Mouse (Mus musculus): ENCODE results near the gene Dand5. TPM values are rescaled to one million over a fixed set of nuclear protein-coding genes. Genes with fewer than 3 reads are reported as not detected.
A peak's percentile ranks its signal among the peaks of the same experiment; 100 is the strongest.

The Dand5 gene
- polyA plus RNA-seq, 1 experiment, result 2.2 TPM

- WGBS, result 90% methylated on average over 11 of the region's 11 CpGs
- TF ChIP-seq POLR2A (IDR thresholded peaks at IDR 0.05; ENCODE audit: borderline replicate concordance, control insufficient read depth, low read depth, low read length), result no peak
- no peak for TF ChIP-seq CTCF (IDR thresholded peaks at IDR 0.05; ENCODE audit: control insufficient read depth, insufficient read depth, low read length)
Observed at GRCm38 (mm10) chr8:84814240-84814554, 8.4 kb downstream of the Dand5 start.

GRCm38 (mm10) chr8:84813830-84814229 lies 8.8 kb downstream of the Dand5 start:
- TF ChIP-seq CTCF (IDR thresholded peaks at IDR 0.05; ENCODE audit: control insufficient read depth, insufficient read depth, low read length) (no peak), POLR2A (IDR thresholded peaks at IDR 0.05; ENCODE audit: borderline replicate concordance, control insufficient read depth, low read depth, low read length) (no peak)
- Histone ChIP-seq H3K4me3 (replicated peaks; ENCODE audit: control insufficient read depth, low read depth, low read length) (no peak overlapping the region), H3K4me1 (ENCODE audit: control insufficient read depth, insufficient read depth, low read length) (no peaks in the 10 kb centered on the region; the same call in 1 of the 2 replicates), H3K27ac (ENCODE audit: control insufficient read depth, insufficient read depth, low read depth, low read length, poor library complexity) (no peak overlapping the region)
- 71% methylated on average over 3 of the region's 3 CpGs for WGBS

More at GRCm38 (mm10) chr8:84814240-84814554, 8.4 kb downstream of the Dand5 start:
- no peak overlapping the region for H3K27ac ChIP-seq (ENCODE audit: control insufficient read depth, insufficient read depth, low read depth, low read length, poor library complexity)
- no peaks in the 10 kb centered on the region; the same call in 1 of the 2 replicates for H3K4me1 ChIP-seq (ENCODE audit: control insufficient read depth, insufficient read depth, low read length)
- no peak overlapping the region for H3K4me3 ChIP-seq (replicated peaks; ENCODE audit: control insufficient read depth, low read depth, low read length)

- TF ChIP-seq POLR2A (IDR thresholded peaks at IDR 0.05; ENCODE audit: borderline replicate concordance, control insufficient read depth, low read depth, low read length) (no peak), CTCF (IDR thresholded peaks at IDR 0.05; ENCODE audit: control insufficient read depth, insufficient read depth, low read length) (peak; percentile 77)
- H3K4me1 ChIP-seq (ENCODE audit: control insufficient read depth, insufficient read depth, low read length), result no peaks in the 10 kb centered on the region; the same call in 1 of the 2 replicates
- H3K4me3 ChIP-seq (replicated peaks; ENCODE audit: control insufficient read depth, low read depth, low read length), result no peak overlapping the region
- 3% methylated on average over 5 of the region's 5 CpGs for WGBS
- no peak overlapping the region for H3K27ac ChIP-seq (ENCODE audit: control insufficient read depth, insufficient read depth, low read depth, low read length, poor library complexity)
Observed at GRCm38 (mm10) chr8:84813059-84813458, 9.6 kb downstream of the Dand5 start.

- Histone ChIP-seq H3K4me3 (replicated peaks; ENCODE audit: control insufficient read depth, low read depth, low read length) (no peak overlapping the region), H3K4me1 (ENCODE audit: control insufficient read depth, insufficient read depth, low read length) (no peaks in the 10 kb centered on the region; the same call in 1 of the 2 replicates), H3K27ac (ENCODE audit: control insufficient read depth, insufficient read depth, low read depth, low read length, poor library complexity) (no peak overlapping the region)
- WGBS, result 48% methylated on average over 10 of the region's 10 CpGs
- TF ChIP-seq POLR2A (IDR thresholded peaks at IDR 0.05; ENCODE audit: borderline replicate concordance, control insufficient read depth, low read depth, low read length), result no peak
- TF ChIP-seq CTCF (IDR thresholded peaks at IDR 0.05; ENCODE audit: control insufficient read depth, insufficient read depth, low read length), result no peak
Observed at GRCm38 (mm10) chr8:84811303-84811702, 11.3 kb downstream of the Dand5 start.

DNA sequence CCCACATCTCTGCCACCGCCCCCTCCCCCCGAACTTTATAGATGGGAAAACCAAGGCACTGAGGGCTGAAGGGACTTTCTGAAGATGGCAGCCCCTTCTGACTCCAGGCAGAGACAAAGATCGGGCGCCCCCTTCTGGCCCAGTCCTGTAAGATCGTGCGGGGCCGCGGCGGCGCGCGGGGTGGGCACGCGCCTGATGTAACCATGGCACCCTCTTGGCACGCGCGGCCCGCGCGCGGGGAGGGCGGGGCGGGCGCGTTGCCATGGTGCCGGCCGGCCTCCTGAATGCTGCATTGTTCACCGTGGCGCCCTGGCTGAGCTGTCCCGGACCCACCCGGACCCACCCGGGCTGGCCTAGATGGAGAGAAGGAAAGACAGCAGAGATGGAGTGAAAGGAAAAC lies 11.7 kb downstream of the Dand5 start:
- TF ChIP-seq POLR2A (IDR thresholded peaks at IDR 0.05; ENCODE audit: borderline replicate concordance, control insufficient read depth, low read depth, low read length), result no peak
- TF ChIP-seq CTCF (IDR thresholded peaks at IDR 0.05; ENCODE audit: control insufficient read depth, insufficient read depth, low read length), result peak; percentile 64; the same call in 1 of the 2 replicates

GRCm38 (mm10) chr8:84809941-84810280 lies 12.7 kb downstream of the Dand5 start:
- Histone ChIP-seq H3K4me3 (replicated peaks; ENCODE audit: control insufficient read depth, low read depth, low read length) (no peak overlapping the region), H3K27ac (ENCODE audit: control insufficient read depth, insufficient read depth, low read depth, low read length, poor library complexity) (no peak overlapping the region), H3K4me1 (ENCODE audit: control insufficient read depth, insufficient read depth, low read length) (no peaks in the 10 kb centered on the region)
- TF ChIP-seq CTCF (IDR thresholded peaks at IDR 0.05; ENCODE audit: control insufficient read depth, insufficient read depth, low read length), result no peak
- WGBS, result 90% methylated on average over 5 of the region's 5 CpGs

More for the DNA sequence above, 11.7 kb downstream of the Dand5 start:
- 2% methylated on average over 32 of the region's 32 CpGs for WGBS
- no peak overlapping the region for H3K27ac ChIP-seq (ENCODE audit: control insufficient read depth, insufficient read depth, low read depth, low read length, poor library complexity)
- no peak overlapping the region for H3K4me3 ChIP-seq (replicated peaks; ENCODE audit: control insufficient read depth, low read depth, low read length)
- H3K4me1 ChIP-seq (ENCODE audit: control insufficient read depth, insufficient read depth, low read length), result no peaks in the 10 kb centered on the region; the same call in 1 of the 2 replicates

- 81% methylated on average over 12 of the region's 12 CpGs for WGBS
- TF ChIP-seq CTCF (IDR thresholded peaks at IDR 0.05; ENCODE audit: control insufficient read depth, insufficient read depth, low read length) (no peak), POLR2A (IDR thresholded peaks at IDR 0.05; ENCODE audit: borderline replicate concordance, control insufficient read depth, low read depth, low read length) (no peak)
Observed at GRCm38 (mm10) chr8:84809109-84809940, 13.3 kb downstream of the Dand5 start.

GRCm38 (mm10) chr8:84806031-84806430 lies 16.6 kb downstream of the Dand5 start:
- no peak for TF ChIP-seq CTCF (IDR thresholded peaks at IDR 0.05; ENCODE audit: control insufficient read depth, insufficient read depth, low read length)
- TF ChIP-seq POLR2A (IDR thresholded peaks at IDR 0.05; ENCODE audit: borderline replicate concordance, control insufficient read depth, low read depth, low read length), result no peak
- WGBS, result 97% methylated on average over 5 of the region's 5 CpGs

More at GRCm38 (mm10) chr8:84809109-84809940, 13.3 kb downstream of the Dand5 start:
- Histone ChIP-seq H3K4me1 (ENCODE audit: control insufficient read depth, insufficient read depth, low read length) (no peaks in the 10 kb centered on the region), H3K4me3 (replicated peaks; ENCODE audit: control insufficient read depth, low read depth, low read length) (no peak overlapping the region), H3K27ac (ENCODE audit: control insufficient read depth, insufficient read depth, low read depth, low read length, poor library complexity) (no peak overlapping the region)

More at GRCm38 (mm10) chr8:84806031-84806430, 16.6 kb downstream of the Dand5 start:
- no peaks in the 10 kb centered on the region for H3K4me1 ChIP-seq (ENCODE audit: control insufficient read depth, insufficient read depth, low read length)
- H3K27ac ChIP-seq (ENCODE audit: control insufficient read depth, insufficient read depth, low read depth, low read length, poor library complexity), result no peak overlapping the region
- H3K4me3 ChIP-seq (replicated peaks; ENCODE audit: control insufficient read depth, low read depth, low read length), result no peak overlapping the region

Data from bone marrow, adult 2 months (tissue).